Mouse (Mus musculus): ENCODE results near the gene Gsn. TPM values are rescaled to one million over a fixed set of nuclear protein-coding genes. Genes with fewer than 3 reads are reported as not detected.

Gsn gene
- polyA plus RNA-seq, 1 experiment from 2014 or later = 13.3 TPM

GRCm38 (mm10) chr2:35269716-35270260 lies 13.6 kb downstream of the Gsn start:
- Histone ChIP-seq H3K4me3 (no peak overlapping the region), H3K9me3 (replicated peaks) (no peaks in the 10 kb centered on the region), H3K4me2 (no peak overlapping the region), H3K27me3 (no peaks in the 10 kb centered on the region), H3K9ac (no peak overlapping the region), H3K27ac (no peak overlapping the region), H3K36me3 (ENCODE audit: poor library complexity, severe bottlenecking) (no peaks in the 10 kb centered on the region), H3K4me1 (peaks cover 5% of the 10 kb centered on the region; the same call in 1 of the 2 replicates)
- no peak for ATAC-seq
- 73% methylated on average over 4 of the region's 4 CpGs for WGBS

- no peak overlapping the region for H3K4me3 ChIP-seq
These were observed 14.4 kb downstream of the Gsn start for GRCm38 (mm10) chr2:35270531-35270984.

GRCm38 (mm10) chr2:35271817-35272216 lies 15.6 kb downstream of the Gsn start:
- ATAC-seq = no peak

More at GRCm38 (mm10) chr2:35270531-35270984, 14.4 kb downstream of the Gsn start:
- Histone ChIP-seq H3K36me3 (ENCODE audit: poor library complexity, severe bottlenecking) (no peaks in the 10 kb centered on the region), H3K27me3 (no peaks in the 10 kb centered on the region), H3K27ac (no peak overlapping the region), H3K4me1 (peaks cover 5% of the 10 kb centered on the region; the same call in 1 of the 2 replicates), H3K4me2 (peak overlapping the region; percentile 40), H3K9ac (no peak overlapping the region), H3K9me3 (replicated peaks) (no peaks in the 10 kb centered on the region)
- peak; percentile 58; the same call in 1 of the 2 replicates for ATAC-seq
- 7% methylated on average over 10 of the region's 10 CpGs for WGBS

GRCm38 (mm10) chr2:35272881-35273280 lies 16.7 kb downstream of the Gsn start:
- Histone ChIP-seq H3K4me1 (peaks cover 5% of the 10 kb centered on the region; the same call in 1 of the 2 replicates), H3K4me3 (no peak overlapping the region), H3K4me2 (no peak overlapping the region), H3K27me3 (no peaks in the 10 kb centered on the region), H3K36me3 (ENCODE audit: poor library complexity, severe bottlenecking) (no peaks in the 10 kb centered on the region), H3K9me3 (replicated peaks) (no peaks in the 10 kb centered on the region), H3K9ac (no peak overlapping the region), H3K27ac (no peak overlapping the region)
- ATAC-seq = no peak
- 86% methylated on average over 6 of the region's 6 CpGs for WGBS

More at GRCm38 (mm10) chr2:35271817-35272216, 15.6 kb downstream of the Gsn start:
- Histone ChIP-seq H3K9ac (no peak overlapping the region), H3K4me3 (no peak overlapping the region), H3K27me3 (no peaks in the 10 kb centered on the region), H3K36me3 (ENCODE audit: poor library complexity, severe bottlenecking) (no peaks in the 10 kb centered on the region), H3K27ac (no peak overlapping the region), H3K4me2 (no peak overlapping the region), H3K4me1 (peaks cover 5% of the 10 kb centered on the region; the same call in 1 of the 2 replicates), H3K9me3 (replicated peaks) (no peaks in the 10 kb centered on the region)
- WGBS = 68% methylated on average over 2 of the region's 2 CpGs

- Histone ChIP-seq H3K27me3 (no peaks in the 10 kb centered on the region), H3K27ac (no peak overlapping the region), H3K4me2 (no peak overlapping the region), H3K9me3 (replicated peaks) (no peaks in the 10 kb centered on the region), H3K9ac (no peak overlapping the region), H3K4me3 (no peak overlapping the region), H3K4me1 (peaks cover 5% of the 10 kb centered on the region; the same call in 1 of the 2 replicates), H3K36me3 (ENCODE audit: poor library complexity, severe bottlenecking) (no peaks in the 10 kb centered on the region)
- ATAC-seq = no peak
- 46% methylated on average over 2 of the region's 2 CpGs for WGBS
These were observed 17.4 kb downstream of the Gsn start for GRCm38 (mm10) chr2:35273536-35273935.

GRCm38 (mm10) chr2:35277686-35278085 lies 21.5 kb downstream of the Gsn start:
- Histone ChIP-seq H3K4me2 (no peak overlapping the region), H3K4me3 (no peak overlapping the region), H3K4me1 (peaks cover 6% of the 10 kb centered on the region; the same call in 1 of the 2 replicates), H3K27ac (no peak overlapping the region), H3K36me3 (ENCODE audit: poor library complexity, severe bottlenecking) (no peaks in the 10 kb centered on the region), H3K9me3 (replicated peaks) (no peaks in the 10 kb centered on the region), H3K9ac (no peak overlapping the region), H3K27me3 (peaks cover 24% of the 10 kb centered on the region)
- WGBS = 77% methylated on average over 3 of the region's 3 CpGs
- ATAC-seq = no peak

GRCm38 (mm10) chr2:35278371-35279210 lies 22.4 kb downstream of the Gsn start:
- Histone ChIP-seq H3K9ac (no peak overlapping the region), H3K36me3 (ENCODE audit: poor library complexity, severe bottlenecking) (no peaks in the 10 kb centered on the region), H3K27ac (no peak overlapping the region), H3K4me2 (no peak overlapping the region), H3K9me3 (replicated peaks) (no peaks in the 10 kb centered on the region), H3K4me3 (no peak overlapping the region), H3K27me3 (peaks cover 33% of the 10 kb centered on the region), H3K4me1 (peaks cover 6% of the 10 kb centered on the region; the same call in 1 of the 2 replicates)
- 83% methylated on average over 7 of the region's 7 CpGs for WGBS
- ATAC-seq = no peak

- Histone ChIP-seq H3K4me3 (no peak overlapping the region), H3K9me3 (replicated peaks) (no peaks in the 10 kb centered on the region), H3K36me3 (ENCODE audit: poor library complexity, severe bottlenecking) (no peaks in the 10 kb centered on the region), H3K4me1 (peaks cover 6% of the 10 kb centered on the region; the same call in 1 of the 2 replicates), H3K4me2 (no peak overlapping the region), H3K27ac (no peak overlapping the region), H3K27me3 (peaks cover 40% of the 10 kb centered on the region), H3K9ac (no peak overlapping the region)
- ATAC-seq = no peak
- 80% methylated on average over 3 of the region's 3 CpGs for WGBS
These were observed 23.8 kb downstream of the Gsn start for GRCm38 (mm10) chr2:35280001-35280400.

GRCm38 (mm10) chr2:35282214-35282613 lies 26.0 kb downstream of the Gsn start:
- 3% methylated on average over 32 of the region's 32 CpGs for WGBS
- Histone ChIP-seq H3K4me1 (peaks cover 6% of the 10 kb centered on the region; the same call in 1 of the 2 replicates), H3K9me3 (replicated peaks) (no peaks in the 10 kb centered on the region), H3K4me3 (peak overlapping the region; percentile 23), H3K9ac (peak overlapping the region; percentile 48; the same call in 1 of the 2 replicates), H3K4me2 (peak overlapping the region; percentile 55), H3K27me3 (peaks cover 40% of the 10 kb centered on the region), H3K36me3 (ENCODE audit: poor library complexity, severe bottlenecking) (no peaks in the 10 kb centered on the region), H3K27ac (no peak overlapping the region)
- ATAC-seq = peak; percentile 53; the same call in 1 of the 2 replicates

GRCm38 (mm10) chr2:35283997-35284396 lies 27.8 kb downstream of the Gsn start:
- no peak overlapping the region for H3K9ac ChIP-seq
- no peak overlapping the region for H3K4me2 ChIP-seq
- H3K27ac ChIP-seq = no peak overlapping the region
- WGBS = 84% methylated on average over 4 of the region's 4 CpGs
- no peaks in the 10 kb centered on the region for H3K36me3 ChIP-seq (ENCODE audit: poor library complexity, severe bottlenecking)
- no peak overlapping the region for H3K4me3 ChIP-seq
- no peak for ATAC-seq
- H3K4me1 ChIP-seq = peaks cover 6% of the 10 kb centered on the region; the same call in 1 of the 2 replicates
- H3K9me3 ChIP-seq (replicated peaks) = no peaks in the 10 kb centered on the region
- peaks cover 40% of the 10 kb centered on the region for H3K27me3 ChIP-seq

GRCm38 (mm10) chr2:35285209-35285608 lies 29.0 kb downstream of the Gsn start:
- H3K27ac ChIP-seq = no peak overlapping the region
- H3K4me1 ChIP-seq = peaks cover 6% of the 10 kb centered on the region; the same call in 1 of the 2 replicates
- no peak for ATAC-seq
- H3K4me2 ChIP-seq = no peak overlapping the region
- no peak overlapping the region for H3K4me3 ChIP-seq
- WGBS = 80% methylated on average over 5 of the region's 5 CpGs
- H3K9ac ChIP-seq = no peak overlapping the region
- no peaks in the 10 kb centered on the region for H3K36me3 ChIP-seq (ENCODE audit: poor library complexity, severe bottlenecking)
- H3K9me3 ChIP-seq (replicated peaks) = no peaks in the 10 kb centered on the region
- H3K27me3 ChIP-seq = peaks cover 40% of the 10 kb centered on the region

- no peak for ATAC-seq
- H3K9me3 ChIP-seq (replicated peaks) = no peaks in the 10 kb centered on the region
- peaks cover 4% of the 10 kb centered on the region; the same call in 1 of the 2 replicates for H3K4me1 ChIP-seq
- no peaks in the 10 kb centered on the region for H3K36me3 ChIP-seq (ENCODE audit: poor library complexity, severe bottlenecking)
- peaks cover 22% of the 10 kb centered on the region for H3K27me3 ChIP-seq
- no peak overlapping the region for H3K9ac ChIP-seq
- no peak overlapping the region for H3K4me3 ChIP-seq
- no peak overlapping the region for H3K27ac ChIP-seq
- no peak overlapping the region for H3K4me2 ChIP-seq
- WGBS = 88% methylated on average over 12 of the region's 12 CpGs
These were observed 30.9 kb downstream of the Gsn start for GRCm38 (mm10) chr2:35287017-35287620.

All from forebrain, embryonic 13.5 days (tissue).